Mouse (Mus musculus) gastrocnemius, adult 8-10 months (tissue): ENCODE measurements around the gene Cmtm6. TPM values are rescaled to one million over a fixed set of nuclear protein-coding genes. Genes with fewer than 3 reads are reported as not detected.

Source experiments
- DNase-seq, 2 experiments: peaks; one replicate each; pipeline ENCODE4 v3.0.0; 2022; ENCODE audit warnings: low spot score in 2 of 2
- total RNA-seq, 4 experiments: library from RNA; stranded (reverse); gene quantifications; 2 replicates each; pipeline ENCODE4 v1.2.4; 2022

Cmtm6 gene
- total RNA-seq, 4 experiments from 2014 or later, result 4.1 to 5.2 (median 4.5) TPM

DNA sequence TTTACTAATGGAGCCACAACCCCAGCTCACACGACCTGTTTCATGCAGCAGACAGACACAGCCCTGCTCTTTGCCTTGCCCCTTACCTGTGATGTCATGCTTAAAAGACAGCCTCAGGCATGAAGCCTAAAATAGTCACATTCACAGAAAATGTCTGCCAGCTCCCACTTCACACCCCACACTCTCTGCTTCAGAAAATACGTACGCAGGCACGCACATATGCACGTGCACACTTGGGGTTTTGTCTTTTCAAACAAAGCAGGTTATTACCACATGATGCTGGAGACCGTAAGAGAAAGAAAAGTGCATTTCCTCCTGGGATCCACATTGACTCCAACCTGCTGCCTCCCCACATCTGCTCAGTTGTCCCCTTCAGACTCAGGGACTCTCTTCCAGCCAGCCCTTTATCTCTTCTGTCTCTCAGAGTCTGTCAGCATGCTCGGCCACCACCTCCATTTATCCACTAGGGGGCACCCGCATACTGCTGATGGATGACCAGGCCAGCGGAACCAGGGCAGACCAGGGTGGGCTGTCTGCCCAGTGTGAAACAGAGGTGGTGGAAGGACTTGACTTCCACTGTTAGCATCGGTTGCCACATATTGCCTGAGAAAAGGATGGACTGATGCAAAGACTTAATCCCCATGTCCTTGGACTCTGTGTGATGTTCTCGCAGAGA lies 66.6 kb downstream of the Cmtm6 start:
- DNase-seq, result peak; percentile 72

DNA sequence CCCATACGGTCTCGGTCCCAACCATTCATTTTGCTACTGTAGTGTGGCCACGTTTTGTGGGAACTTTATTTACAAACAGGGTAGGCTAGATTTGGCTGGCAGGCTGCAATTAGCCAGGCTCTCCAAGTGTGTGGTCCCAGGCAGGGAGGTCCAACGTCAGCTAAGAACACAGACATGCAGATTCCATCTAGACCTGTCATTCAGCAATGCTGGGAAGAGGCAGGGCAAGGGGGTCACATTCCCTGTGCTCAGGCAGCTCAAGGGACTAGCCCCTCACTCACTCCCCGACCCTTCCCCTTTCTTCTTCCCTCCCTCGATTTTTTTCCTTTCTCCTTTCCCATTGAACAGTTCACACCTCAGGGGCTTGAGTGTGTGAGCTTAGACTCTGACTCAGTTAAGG lies 67.9 kb downstream of the Cmtm6 start:
- DNase-seq, result no peak

Other genes with a start within 250 kb of the Cmtm6 start
- gene Ccr4, start 226.2 kb upstream of the Cmtm6 start, total RNA-seq, result not detected
- not detected for gene C130032M10Rik, start 215.4 kb upstream of the Cmtm6 start, total RNA-seq
- not detected for gene Trim71, start 166.7 kb upstream of the Cmtm6 start, total RNA-seq
- gene Cnot10, start 90.9 kb upstream of the Cmtm6 start, total RNA-seq, result 10 to 100 TPM; 13.6 to 18.4 (median 15.9) TPM
- gene Dync1li1, start 42.3 kb upstream of the Cmtm6 start, total RNA-seq, result 10 to 100 TPM; 33.7 to 37.2 (median 35.5) TPM
- 1 to 10 TPM; 4.6 to 6.3 (median 5.3) TPM for gene Cmtm7, start 50.7 kb downstream of the Cmtm6 start, total RNA-seq
- gene Cmtm8, start 113.0 kb downstream of the Cmtm6 start, total RNA-seq, result 1 to 10 TPM; 1.2 to 1.6 (median 1.4) TPM
- 10 to 100 TPM; 19.0 to 21.7 (median 20.8) TPM for gene Gpd1l, start 202.9 kb downstream of the Cmtm6 start, total RNA-seq
- 1 to 10 TPM; 1.9 to 4.3 (median 3.1) TPM for gene Osbpl10, start 247.5 kb downstream of the Cmtm6 start, total RNA-seq